Mouse (Mus musculus): Measurements from ENCODE around the gene Pdss2. TPM values are rescaled to one million over a fixed set of nuclear protein-coding genes. Genes with fewer than 3 reads are reported as not detected.

Gene Pdss2
- polyA plus RNA-seq, 1 experiment from 2014 or later: 8.0 TPM

GRCm38 (mm10) chr10:43420660-43421413 is 199.6 kb downstream of the Pdss2 start:
- no peaks in the 10 kb centered on the region for H3K9me3 ChIP-seq (ENCODE audit: control insufficient read depth)
- H3K9ac ChIP-seq (ENCODE audit: low read depth, low read length): no peak overlapping the region
- no peak overlapping the region for H3K27ac ChIP-seq (ENCODE audit: low read depth, low read length)
- H3K4me1 ChIP-seq (replicated peaks; ENCODE audit: control insufficient read depth, insufficient read depth, low read length): no peaks in the 10 kb centered on the region
- no peak overlapping the region for H3K4me2 ChIP-seq (replicated peaks; ENCODE audit: low read depth)
- ATAC-seq: no peak
- 66% methylated on average over 22 of the region's 22 CpGs for WGBS
- peaks cover 4% of the 10 kb centered on the region; the same call in 1 of the 2 replicates for H3K36me3 ChIP-seq (ENCODE audit: control insufficient read depth, insufficient read depth)
- peak; percentile 43 for TF ChIP-seq CTCF (IDR thresholded peaks at IDR 0.05; ENCODE audit: low read depth)
- no peaks in the 10 kb centered on the region for H3K27me3 ChIP-seq (replicated peaks; ENCODE audit: control insufficient read depth, insufficient read depth, low read length)
- H3K4me3 ChIP-seq (ENCODE audit: low read depth, low read length): no peak overlapping the region

GRCm38 (mm10) chr10:43422061-43422770 is 200.9 kb downstream of the Pdss2 start:
- Histone ChIP-seq H3K4me3 (ENCODE audit: low read depth, low read length) (no peak overlapping the region), H3K27ac (ENCODE audit: low read depth, low read length) (no peak overlapping the region), H3K4me2 (replicated peaks; ENCODE audit: low read depth) (no peak overlapping the region), H3K4me1 (replicated peaks; ENCODE audit: control insufficient read depth, insufficient read depth, low read length) (no peaks in the 10 kb centered on the region), H3K9ac (ENCODE audit: low read depth, low read length) (no peak overlapping the region), H3K27me3 (replicated peaks; ENCODE audit: control insufficient read depth, insufficient read depth, low read length) (no peaks in the 10 kb centered on the region), H3K36me3 (ENCODE audit: control insufficient read depth, insufficient read depth) (peaks cover 4% of the 10 kb centered on the region; the same call in 1 of the 2 replicates), H3K9me3 (ENCODE audit: control insufficient read depth) (no peaks in the 10 kb centered on the region)
- WGBS: 84% methylated on average over 15 of the region's 15 CpGs
- no peak for ATAC-seq
- no peak for TF ChIP-seq CTCF (IDR thresholded peaks at IDR 0.05; ENCODE audit: low read depth)

GRCm38 (mm10) chr10:43424545-43424944 is 203.3 kb downstream of the Pdss2 start:
- H3K36me3 ChIP-seq (ENCODE audit: control insufficient read depth, insufficient read depth): peaks cover 4% of the 10 kb centered on the region; the same call in 1 of the 2 replicates
- no peak overlapping the region for H3K27ac ChIP-seq (ENCODE audit: low read depth, low read length)
- 63% methylated on average over 5 of the region's 5 CpGs for WGBS
- no peaks in the 10 kb centered on the region for H3K4me1 ChIP-seq (replicated peaks; ENCODE audit: control insufficient read depth, insufficient read depth, low read length)
- H3K4me2 ChIP-seq (replicated peaks; ENCODE audit: low read depth): no peak overlapping the region
- no peak for ATAC-seq
- no peaks in the 10 kb centered on the region for H3K9me3 ChIP-seq (ENCODE audit: control insufficient read depth)
- H3K9ac ChIP-seq (ENCODE audit: low read depth, low read length): no peak overlapping the region
- H3K27me3 ChIP-seq (replicated peaks; ENCODE audit: control insufficient read depth, insufficient read depth, low read length): no peaks in the 10 kb centered on the region
- no peak overlapping the region for H3K4me3 ChIP-seq (ENCODE audit: low read depth, low read length)
- no peak for TF ChIP-seq CTCF (IDR thresholded peaks at IDR 0.05; ENCODE audit: low read depth)

GRCm38 (mm10) chr10:43430606-43431005 is 209.3 kb downstream of the Pdss2 start:
- no peaks in the 10 kb centered on the region; the same call in 1 of the 2 replicates for H3K36me3 ChIP-seq (ENCODE audit: control insufficient read depth, insufficient read depth)
- no peaks in the 10 kb centered on the region for H3K27me3 ChIP-seq (replicated peaks; ENCODE audit: control insufficient read depth, insufficient read depth, low read length)
- H3K27ac ChIP-seq (ENCODE audit: low read depth, low read length): no peak overlapping the region
- ATAC-seq: no peak
- H3K4me3 ChIP-seq (ENCODE audit: low read depth, low read length): no peak overlapping the region
- no peak for TF ChIP-seq CTCF (IDR thresholded peaks at IDR 0.05; ENCODE audit: low read depth)
- H3K4me1 ChIP-seq (replicated peaks; ENCODE audit: control insufficient read depth, insufficient read depth, low read length): no peaks in the 10 kb centered on the region
- H3K4me2 ChIP-seq (replicated peaks; ENCODE audit: low read depth): no peak overlapping the region
- no peak overlapping the region for H3K9ac ChIP-seq (ENCODE audit: low read depth, low read length)
- WGBS: 86% methylated on average over 5 of the region's 5 CpGs
- no peaks in the 10 kb centered on the region for H3K9me3 ChIP-seq (ENCODE audit: control insufficient read depth)

- no peaks in the 10 kb centered on the region for H3K9me3 ChIP-seq (ENCODE audit: control insufficient read depth)
- no peak overlapping the region for H3K27ac ChIP-seq (ENCODE audit: low read depth, low read length)
- TF ChIP-seq CTCF (IDR thresholded peaks at IDR 0.05; ENCODE audit: low read depth): no peak
- H3K4me2 ChIP-seq (replicated peaks; ENCODE audit: low read depth): no peak overlapping the region
- 81% methylated on average over 4 of the region's 4 CpGs for WGBS
- H3K27me3 ChIP-seq (replicated peaks; ENCODE audit: control insufficient read depth, insufficient read depth, low read length): no peaks in the 10 kb centered on the region
- 0 out of 2 replicates have a peak, but pooled peaks cover under 1% of the 10 kb centered on the region for H3K4me1 ChIP-seq (replicated peaks; ENCODE audit: control insufficient read depth, insufficient read depth, low read length)
- no peak overlapping the region for H3K4me3 ChIP-seq (ENCODE audit: low read depth, low read length)
- no peaks in the 10 kb centered on the region; the same call in 1 of the 2 replicates for H3K36me3 ChIP-seq (ENCODE audit: control insufficient read depth, insufficient read depth)
- no peak overlapping the region for H3K9ac ChIP-seq (ENCODE audit: low read depth, low read length)
- ATAC-seq: no peak
Measured at GRCm38 (mm10) chr10:43434326-43434725, 213.0 kb downstream of the Pdss2 start.

- ATAC-seq: no peak
- Histone ChIP-seq H3K4me3 (ENCODE audit: low read depth, low read length) (no peak overlapping the region), H3K9me3 (ENCODE audit: control insufficient read depth) (no peaks in the 10 kb centered on the region), H3K36me3 (ENCODE audit: control insufficient read depth, insufficient read depth) (no peaks in the 10 kb centered on the region), H3K9ac (ENCODE audit: low read depth, low read length) (no peak overlapping the region), H3K27me3 (replicated peaks; ENCODE audit: control insufficient read depth, insufficient read depth, low read length) (no peaks in the 10 kb centered on the region), H3K4me2 (replicated peaks; ENCODE audit: low read depth) (no peak overlapping the region), H3K4me1 (replicated peaks; ENCODE audit: control insufficient read depth, insufficient read depth, low read length) (peaks cover 7% of the 10 kb centered on the region; the same call in 1 of the 2 replicates), H3K27ac (ENCODE audit: low read depth, low read length) (no peak overlapping the region)
- 98% methylated on average over 3 of the region's 3 CpGs for WGBS
- TF ChIP-seq CTCF (IDR thresholded peaks at IDR 0.05; ENCODE audit: low read depth): peak; percentile 40
Measured at GRCm38 (mm10) chr10:43435757-43436156, 214.5 kb downstream of the Pdss2 start.

Measured in intestine, postnatal 0 days (tissue).